Mouse (Mus musculus) kidney, adult 8-10 months (tissue): ENCODE results near the gene Slc13a5.

ENCODE experiments used
- DNase-seq, 2 experiments: peaks; one replicate each; pipeline ENCODE4 v3.0.0; 2022

The Slc13a5 gene

GRCm38 (mm10) chr11:72266960-72267560 is at the start of gene Slc13a5:
Gene Slc13a5 (minus strand): TSS chr11:72267222.
- DNase-seq = peak in 1 of 2 experiments; percentile 46

GRCm38 (mm10) chr11:72314151-72314895 is 47.3 kb upstream of the Slc13a5 start, which contains the start of gene Fbxo39:
Gene Fbxo39 (plus strand): TSS chr11:72314444.
- DNase-seq = no peak

GRCm38 (mm10) chr11:72311355-72312001 is 44.5 kb upstream of the Slc13a5 start:
- no peak for DNase-seq

GRCm38 (mm10) chr11:72310491-72310890 is 43.5 kb upstream of the Slc13a5 start:
- no peak for DNase-seq

GRCm38 (mm10) chr11:72308982-72309381 is 42.0 kb upstream of the Slc13a5 start:
- no peak for DNase-seq

- DNase-seq = no peak
Measured at GRCm38 (mm10) chr11:72307461-72307860, 40.4 kb upstream of the Slc13a5 start.

- peak; percentile 26 to 28 for DNase-seq
Measured at GRCm38 (mm10) chr11:72302230-72302629, 35.2 kb upstream of the Slc13a5 start.

- DNase-seq = peak; percentile 61 to 63
Measured at GRCm38 (mm10) chr11:72301334-72301733, 34.3 kb upstream of the Slc13a5 start, which contains the start of gene Xaf1. Gene Xaf1 (plus strand): TSS chr11:72301629.

- DNase-seq = no peak
Measured at GRCm38 (mm10) chr11:72293116-72293515, 26.1 kb upstream of the Slc13a5 start.

- no peak for DNase-seq
Measured at GRCm38 (mm10) chr11:72287543-72287942, 20.5 kb upstream of the Slc13a5 start.

GRCm38 (mm10) chr11:72287126-72287525 is 20.1 kb upstream of the Slc13a5 start:
- no peak for DNase-seq

- DNase-seq = no peak
Measured at GRCm38 (mm10) chr11:72286651-72287050, 19.6 kb upstream of the Slc13a5 start.

- no peak for DNase-seq
Measured at GRCm38 (mm10) chr11:72285971-72286480, 19.0 kb upstream of the Slc13a5 start.

GRCm38 (mm10) chr11:72284532-72285182 is 17.6 kb upstream of the Slc13a5 start:
- DNase-seq = no peak

- DNase-seq = peak; percentile 13 to 66
Measured at GRCm38 (mm10) chr11:72283486-72284224, 16.6 kb upstream of the Slc13a5 start.

- peak; percentile 30 to 64 for DNase-seq
Measured at GRCm38 (mm10) chr11:72281852-72282400, 14.9 kb upstream of the Slc13a5 start.

- no peak for DNase-seq
Measured at GRCm38 (mm10) chr11:72281143-72281851, 14.3 kb upstream of the Slc13a5 start.

GRCm38 (mm10) chr11:72273341-72273740 is 6.3 kb upstream of the Slc13a5 start:
- DNase-seq = no peak

GRCm38 (mm10) chr11:72271761-72272160 is 4.7 kb upstream of the Slc13a5 start:
- no peak for DNase-seq

GRCm38 (mm10) chr11:72266207-72266959 is 639 bp downstream of the Slc13a5 start:
- peak; percentile 37 to 69 for DNase-seq
